Mouse (Mus musculus) liver, adult 2 months (tissue): ENCODE measurements around the gene Fuca1.

Experiments used
- CTCF ChIP-seq: fragments of 200-500 bp; IDR thresholded peaks from 2 replicates; pipeline ENCODE4 v1.5.1; 2011; ENCODE audit warnings: low read depth, low read length, control low read depth
- POLR2A ChIP-seq: fragments of 200-500 bp; IDR thresholded peaks from 2 replicates; pipeline ENCODE4 v1.6.1; 2011; ENCODE audit warnings: low read length, control low read depth; ENCODE audit not compliant: insufficient read depth; ENCODE audit errors: extremely low read depth

DNA sequence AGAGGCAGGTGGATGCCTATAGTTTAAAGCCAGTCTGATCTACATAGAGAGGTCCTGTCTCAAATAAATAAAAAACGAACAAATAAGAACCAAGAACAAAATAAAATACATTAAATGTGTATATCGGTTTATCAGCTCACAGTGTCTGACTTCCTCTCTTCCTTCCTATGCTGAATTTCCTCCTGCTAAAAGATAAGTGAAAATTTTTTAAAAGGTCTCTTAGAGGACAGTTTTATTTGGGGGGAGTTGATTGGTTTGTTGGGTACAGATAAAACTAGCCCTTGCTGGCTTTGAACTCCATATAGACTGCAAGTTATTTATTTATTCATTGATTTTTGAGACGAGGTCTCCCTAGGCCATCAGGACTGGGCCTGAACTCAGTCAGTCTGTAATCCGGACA is 7.1 kb upstream of the Fuca1 start:
- no peak for TF ChIP-seq CTCF
- no peak for TF ChIP-seq POLR2A
